Mouse (Mus musculus): ENCODE measurements around the gene Ptprm. TPM values are rescaled to one million over a fixed set of nuclear protein-coding genes. Genes with fewer than 3 reads are reported as not detected.

Gene Ptprm
- polyA plus RNA-seq, 1 experiment = 4.6 TPM

DNA sequence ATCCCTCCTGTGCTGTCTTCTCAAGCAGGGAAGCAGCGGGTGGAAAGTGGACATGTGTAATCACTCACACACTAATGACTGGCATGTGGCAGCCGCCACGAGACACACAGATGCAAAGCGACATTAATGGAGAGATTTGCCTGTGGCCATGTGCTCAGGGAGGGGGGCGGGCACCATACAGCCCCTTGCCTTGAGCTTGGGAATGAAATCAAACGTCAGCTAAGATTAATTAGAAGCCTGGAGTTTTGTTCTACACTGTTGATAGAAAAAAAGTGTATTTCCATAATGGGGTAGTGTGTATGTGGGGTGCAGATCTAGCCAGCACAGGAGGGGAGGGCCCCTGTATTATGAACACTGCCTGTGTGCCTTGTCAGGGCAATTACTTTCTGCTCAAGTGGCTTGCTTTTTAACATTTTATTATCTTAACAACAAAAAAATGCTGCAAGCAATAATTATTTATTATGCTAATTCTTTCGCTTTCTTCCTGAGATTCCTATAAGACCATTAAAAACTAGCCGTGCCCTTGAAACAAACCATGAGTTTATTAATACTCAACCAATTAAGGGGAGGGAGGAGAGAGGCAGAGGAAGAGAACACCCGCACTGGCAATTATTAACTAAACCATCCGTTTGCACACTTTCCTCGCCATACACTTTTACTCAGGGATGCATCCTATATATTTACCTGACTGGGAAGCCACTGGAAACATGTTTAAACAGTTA lies 30.3 kb downstream of the Ptprm start:
- no peak overlapping the region for H3K4me3 ChIP-seq (ENCODE audit: control insufficient read depth, low read depth, low read length)
- TF ChIP-seq CTCF (IDR thresholded peaks at IDR 0.05; ENCODE audit: control insufficient read depth, insufficient read depth, insufficient replicate concordance, low read depth, low read length) (no peak), POLR2A (IDR thresholded peaks at IDR 0.05; ENCODE audit: control insufficient read depth, low read depth, low read length) (no peak)
- no peaks in the 10 kb centered on the region for H3K36me3 ChIP-seq (ENCODE audit: control insufficient read depth, insufficient read depth, low read length)
- no peaks in the 10 kb centered on the region for H3K4me1 ChIP-seq (ENCODE audit: control insufficient read depth, insufficient read depth, low read length)
- H3K27ac ChIP-seq (ENCODE audit: control insufficient read depth, insufficient read depth, low read depth, low read length) = no peak overlapping the region
- no peaks in the 10 kb centered on the region for H3K27me3 ChIP-seq (ENCODE audit: control insufficient read depth, insufficient read depth, low read length)

GRCm38 (mm10) chr17:67314491-67315205 lies 39.6 kb downstream of the Ptprm start:
- Histone ChIP-seq H3K36me3 (ENCODE audit: control insufficient read depth, insufficient read depth, low read length) (no peaks in the 10 kb centered on the region), H3K4me1 (ENCODE audit: control insufficient read depth, insufficient read depth, low read length) (no peaks in the 10 kb centered on the region), H3K27me3 (ENCODE audit: control insufficient read depth, insufficient read depth, low read length) (no peaks in the 10 kb centered on the region), H3K4me3 (ENCODE audit: control insufficient read depth, low read depth, low read length) (no peak overlapping the region), H3K27ac (ENCODE audit: control insufficient read depth, insufficient read depth, low read depth, low read length) (no peak overlapping the region)
- TF ChIP-seq CTCF (IDR thresholded peaks at IDR 0.05; ENCODE audit: control insufficient read depth, insufficient read depth, insufficient replicate concordance, low read depth, low read length) = no peak

DNA sequence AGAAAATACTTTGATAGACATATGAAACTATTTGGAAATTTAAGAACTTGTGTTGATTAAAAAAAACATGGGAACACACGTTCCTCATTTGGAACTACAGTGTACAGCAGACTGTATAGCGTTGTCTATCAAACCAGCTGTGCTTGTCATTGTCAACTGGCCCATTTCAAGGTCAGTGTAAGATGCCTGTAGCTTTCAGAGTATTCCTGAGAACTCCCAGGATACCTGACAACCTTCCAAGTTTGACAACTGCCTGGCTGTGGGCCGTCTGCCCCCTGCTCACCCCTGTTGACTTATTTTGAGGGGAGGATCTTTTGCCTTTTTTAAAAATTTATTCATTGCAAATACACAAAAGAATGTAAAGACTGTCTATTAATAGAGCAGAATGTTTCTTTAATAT lies 45.8 kb downstream of the Ptprm start:
- Histone ChIP-seq H3K27ac (ENCODE audit: control insufficient read depth, insufficient read depth, low read depth, low read length) (no peak overlapping the region), H3K36me3 (ENCODE audit: control insufficient read depth, insufficient read depth, low read length) (no peaks in the 10 kb centered on the region), H3K4me3 (ENCODE audit: control insufficient read depth, low read depth, low read length) (no peak overlapping the region), H3K4me1 (ENCODE audit: control insufficient read depth, insufficient read depth, low read length) (0 out of 2 replicates have a peak, but pooled peaks cover 2% of the 10 kb centered on the region), H3K27me3 (ENCODE audit: control insufficient read depth, insufficient read depth, low read length) (no peaks in the 10 kb centered on the region)
- TF ChIP-seq POLR2A (IDR thresholded peaks at IDR 0.05; ENCODE audit: control insufficient read depth, low read depth, low read length) = no peak
- TF ChIP-seq CTCF (IDR thresholded peaks at IDR 0.05; ENCODE audit: control insufficient read depth, insufficient read depth, insufficient replicate concordance, low read depth, low read length) = no peak

- TF ChIP-seq POLR2A (IDR thresholded peaks at IDR 0.05; ENCODE audit: control insufficient read depth, low read depth, low read length) = no peak
- TF ChIP-seq CTCF (IDR thresholded peaks at IDR 0.05; ENCODE audit: control insufficient read depth, insufficient read depth, insufficient replicate concordance, low read depth, low read length) = no peak
- H3K4me3 ChIP-seq (ENCODE audit: control insufficient read depth, low read depth, low read length) = no peak overlapping the region
Observed at GRCm38 (mm10) chr17:67306066-67306845, 48.0 kb downstream of the Ptprm start.

DNA sequence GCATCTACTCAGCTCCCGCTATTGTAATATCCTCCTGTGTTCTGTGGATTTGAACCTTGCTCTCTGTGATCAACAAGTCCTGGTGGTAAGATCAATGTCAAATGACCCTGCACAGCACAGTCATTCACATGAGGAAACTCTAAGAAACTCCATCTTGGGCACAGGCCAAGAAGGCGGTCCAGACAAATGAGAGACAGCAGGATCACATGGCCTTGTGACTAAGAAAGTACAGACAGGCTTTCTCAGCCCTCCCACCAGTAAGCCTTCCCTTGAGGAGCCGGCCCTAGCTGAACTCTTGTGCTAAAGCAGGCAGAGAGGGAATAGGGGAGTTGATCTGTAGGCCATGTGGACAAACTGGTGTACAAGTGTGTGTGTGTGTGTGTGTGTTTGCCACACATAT lies 49.4 kb downstream of the Ptprm start:
- no peak for TF ChIP-seq POLR2A (IDR thresholded peaks at IDR 0.05; ENCODE audit: control insufficient read depth, low read depth, low read length)
- TF ChIP-seq CTCF (IDR thresholded peaks at IDR 0.05; ENCODE audit: control insufficient read depth, insufficient read depth, insufficient replicate concordance, low read depth, low read length) = no peak
- H3K4me1 ChIP-seq (ENCODE audit: control insufficient read depth, insufficient read depth, low read length) = 0 out of 2 replicates have a peak, but pooled peaks cover 2% of the 10 kb centered on the region
- H3K36me3 ChIP-seq (ENCODE audit: control insufficient read depth, insufficient read depth, low read length) = no peaks in the 10 kb centered on the region
- H3K27ac ChIP-seq (ENCODE audit: control insufficient read depth, insufficient read depth, low read depth, low read length) = no peak overlapping the region
- H3K27me3 ChIP-seq (ENCODE audit: control insufficient read depth, insufficient read depth, low read length) = no peaks in the 10 kb centered on the region
- no peak overlapping the region for H3K4me3 ChIP-seq (ENCODE audit: control insufficient read depth, low read depth, low read length)

More at GRCm38 (mm10) chr17:67306066-67306845, 48.0 kb downstream of the Ptprm start:
- H3K27me3 ChIP-seq (ENCODE audit: control insufficient read depth, insufficient read depth, low read length) = no peaks in the 10 kb centered on the region
- 0 out of 2 replicates have a peak, but pooled peaks cover 2% of the 10 kb centered on the region for H3K4me1 ChIP-seq (ENCODE audit: control insufficient read depth, insufficient read depth, low read length)
- H3K27ac ChIP-seq (ENCODE audit: control insufficient read depth, insufficient read depth, low read depth, low read length) = no peak overlapping the region
- no peaks in the 10 kb centered on the region for H3K36me3 ChIP-seq (ENCODE audit: control insufficient read depth, insufficient read depth, low read length)

GRCm38 (mm10) chr17:67303326-67304099 lies 50.7 kb downstream of the Ptprm start:
- Histone ChIP-seq H3K27ac (ENCODE audit: control insufficient read depth, insufficient read depth, low read depth, low read length) (no peak overlapping the region), H3K36me3 (ENCODE audit: control insufficient read depth, insufficient read depth, low read length) (no peaks in the 10 kb centered on the region), H3K4me3 (ENCODE audit: control insufficient read depth, low read depth, low read length) (no peak overlapping the region), H3K4me1 (ENCODE audit: control insufficient read depth, insufficient read depth, low read length) (0 out of 2 replicates have a peak, but pooled peaks cover 2% of the 10 kb centered on the region), H3K27me3 (ENCODE audit: control insufficient read depth, insufficient read depth, low read length) (no peaks in the 10 kb centered on the region)
- no peak for TF ChIP-seq CTCF (IDR thresholded peaks at IDR 0.05; ENCODE audit: control insufficient read depth, insufficient read depth, insufficient replicate concordance, low read depth, low read length)
- no peak for TF ChIP-seq POLR2A (IDR thresholded peaks at IDR 0.05; ENCODE audit: control insufficient read depth, low read depth, low read length)
